Mouse (Mus musculus): ENCODE results near the gene Kif5c. TPM values are rescaled to one million over a fixed set of nuclear protein-coding genes. Genes with fewer than 3 reads are reported as not detected.
A peak's percentile ranks its signal among the peaks of the same experiment; 100 is the strongest.

The Kif5c gene
- polyA plus RNA-seq, 1 experiment from 2014 or later = 35.8 TPM

- Histone ChIP-seq H3K9me3 (no peaks in the 10 kb centered on the region), H3K4me3 (no peak overlapping the region), H3K27me3 (ENCODE audit: poor library complexity, severe bottlenecking) (no peaks in the 10 kb centered on the region), H3K4me1 (no peaks in the 10 kb centered on the region), H3K27ac (no peak overlapping the region), H3K36me3 (replicated peaks) (no peaks in the 10 kb centered on the region)
- WGBS = 80% methylated on average over 11 of the region's 11 CpGs
- DNase-seq (ENCODE audit: extremely low spot score, low spot score) = no peak
These were observed 186.8 kb downstream of the Kif5c start for GRCm38 (mm10) chr2:49805736-49806371.

GRCm38 (mm10) chr2:49809496-49809895, 190.4 kb downstream of the Kif5c start:
- peak; percentile 10 for DNase-seq (ENCODE audit: extremely low spot score, low spot score)
- Histone ChIP-seq H3K9me3 (no peaks in the 10 kb centered on the region), H3K4me1 (peaks cover 13% of the 10 kb centered on the region), H3K27ac (no peak overlapping the region), H3K36me3 (replicated peaks) (no peaks in the 10 kb centered on the region), H3K4me3 (no peak overlapping the region), H3K27me3 (ENCODE audit: poor library complexity, severe bottlenecking) (0 out of 2 replicates have a peak, but pooled peaks cover 3% of the 10 kb centered on the region)
- 86% methylated on average over 6 of the region's 6 CpGs for WGBS

- Histone ChIP-seq H3K4me1 (peaks cover 13% of the 10 kb centered on the region), H3K9me3 (no peaks in the 10 kb centered on the region), H3K27ac (no peak overlapping the region), H3K27me3 (ENCODE audit: poor library complexity, severe bottlenecking) (0 out of 2 replicates have a peak, but pooled peaks cover 3% of the 10 kb centered on the region), H3K36me3 (replicated peaks) (no peaks in the 10 kb centered on the region), H3K4me3 (no peak overlapping the region)
- 12% methylated on average over 11 of the region's 11 CpGs for WGBS
- no peak for DNase-seq (ENCODE audit: extremely low spot score, low spot score)
These were observed 192.3 kb downstream of the Kif5c start for GRCm38 (mm10) chr2:49811420-49811819.

GRCm38 (mm10) chr2:49811871-49812363, 192.8 kb downstream of the Kif5c start:
- DNase-seq (ENCODE audit: extremely low spot score, low spot score) = no peak
- H3K4me1 ChIP-seq = peaks cover 13% of the 10 kb centered on the region
- 0 out of 2 replicates have a peak, but pooled peaks cover 3% of the 10 kb centered on the region for H3K27me3 ChIP-seq (ENCODE audit: poor library complexity, severe bottlenecking)

GRCm38 (mm10) chr2:49813151-49813550, 194.1 kb downstream of the Kif5c start:
- H3K4me3 ChIP-seq = no peak overlapping the region
- 78% methylated on average over 4 of the region's 4 CpGs for WGBS
- no peak for DNase-seq (ENCODE audit: extremely low spot score, low spot score)
- no peak overlapping the region for H3K27ac ChIP-seq
- no peaks in the 10 kb centered on the region for H3K36me3 ChIP-seq (replicated peaks)
- 0 out of 2 replicates have a peak, but pooled peaks cover 3% of the 10 kb centered on the region for H3K27me3 ChIP-seq (ENCODE audit: poor library complexity, severe bottlenecking)
- H3K4me1 ChIP-seq = peaks cover 13% of the 10 kb centered on the region
- no peaks in the 10 kb centered on the region for H3K9me3 ChIP-seq

More at GRCm38 (mm10) chr2:49811871-49812363, 192.8 kb downstream of the Kif5c start:
- Histone ChIP-seq H3K27ac (no peak overlapping the region), H3K4me3 (no peak overlapping the region), H3K36me3 (replicated peaks) (no peaks in the 10 kb centered on the region), H3K9me3 (no peaks in the 10 kb centered on the region)
- WGBS = 28% methylated on average over 4 of the region's 4 CpGs

GRCm38 (mm10) chr2:49814011-49814410, 194.9 kb downstream of the Kif5c start:
- no peak for DNase-seq (ENCODE audit: extremely low spot score, low spot score)
- H3K9me3 ChIP-seq = no peaks in the 10 kb centered on the region
- no peak overlapping the region for H3K4me3 ChIP-seq
- H3K4me1 ChIP-seq = peaks cover 13% of the 10 kb centered on the region
- no peak overlapping the region for H3K27ac ChIP-seq
- WGBS = 83% methylated on average over 6 of the region's 6 CpGs
- H3K27me3 ChIP-seq (ENCODE audit: poor library complexity, severe bottlenecking) = 0 out of 2 replicates have a peak, but pooled peaks cover 3% of the 10 kb centered on the region
- no peaks in the 10 kb centered on the region for H3K36me3 ChIP-seq (replicated peaks)

- Histone ChIP-seq H3K4me1 (peaks cover 13% of the 10 kb centered on the region), H3K27ac (no peak overlapping the region), H3K27me3 (ENCODE audit: poor library complexity, severe bottlenecking) (0 out of 2 replicates have a peak, but pooled peaks cover 3% of the 10 kb centered on the region), H3K9me3 (no peaks in the 10 kb centered on the region), H3K4me3 (no peak overlapping the region), H3K36me3 (replicated peaks) (no peaks in the 10 kb centered on the region)
- DNase-seq (ENCODE audit: extremely low spot score, low spot score) = no peak
- WGBS = 85% methylated on average over 3 of the region's 3 CpGs
These were observed 196.7 kb downstream of the Kif5c start for GRCm38 (mm10) chr2:49815696-49816320.

GRCm38 (mm10) chr2:49816549-49816948, 197.5 kb downstream of the Kif5c start:
- Histone ChIP-seq H3K4me3 (no peak overlapping the region), H3K4me1 (peaks cover 8% of the 10 kb centered on the region), H3K27me3 (ENCODE audit: poor library complexity, severe bottlenecking) (0 out of 2 replicates have a peak, but pooled peaks cover 3% of the 10 kb centered on the region), H3K36me3 (replicated peaks) (no peaks in the 10 kb centered on the region), H3K27ac (no peak overlapping the region), H3K9me3 (no peaks in the 10 kb centered on the region)
- 94% methylated on average over 5 of the region's 5 CpGs for WGBS
- no peak for DNase-seq (ENCODE audit: extremely low spot score, low spot score)

GRCm38 (mm10) chr2:49817151-49817550, 198.1 kb downstream of the Kif5c start:
- DNase-seq (ENCODE audit: extremely low spot score, low spot score) = no peak
- Histone ChIP-seq H3K36me3 (replicated peaks) (no peaks in the 10 kb centered on the region), H3K4me1 (peaks cover 2% of the 10 kb centered on the region; the same call in 1 of the 2 replicates), H3K27me3 (ENCODE audit: poor library complexity, severe bottlenecking) (0 out of 2 replicates have a peak, but pooled peaks cover 3% of the 10 kb centered on the region), H3K27ac (no peak overlapping the region), H3K9me3 (no peaks in the 10 kb centered on the region), H3K4me3 (no peak overlapping the region)
- WGBS = 93% methylated on average over 3 of the region's 3 CpGs

- Histone ChIP-seq H3K27ac (no peak overlapping the region), H3K27me3 (ENCODE audit: poor library complexity, severe bottlenecking) (no peaks in the 10 kb centered on the region), H3K4me1 (no peaks in the 10 kb centered on the region), H3K9me3 (no peaks in the 10 kb centered on the region), H3K36me3 (replicated peaks) (no peaks in the 10 kb centered on the region), H3K4me3 (no peak overlapping the region)
- WGBS = 90% methylated on average over 5 of the region's 5 CpGs
- DNase-seq (ENCODE audit: extremely low spot score, low spot score) = no peak
These were observed 199.0 kb downstream of the Kif5c start for GRCm38 (mm10) chr2:49818126-49818525.

GRCm38 (mm10) chr2:49822312-49822711, 203.2 kb downstream of the Kif5c start:
- no peaks in the 10 kb centered on the region for H3K27me3 ChIP-seq (ENCODE audit: poor library complexity, severe bottlenecking)
- no peak for DNase-seq (ENCODE audit: extremely low spot score, low spot score)
- H3K9me3 ChIP-seq = no peaks in the 10 kb centered on the region
- 90% methylated on average over 1 of the region's 1 CpGs for WGBS
- no peaks in the 10 kb centered on the region for H3K36me3 ChIP-seq (replicated peaks)
- no peak overlapping the region for H3K27ac ChIP-seq
- H3K4me3 ChIP-seq = no peak overlapping the region
- peaks cover 5% of the 10 kb centered on the region; the same call in 1 of the 2 replicates for H3K4me1 ChIP-seq
